Mouse (Mus musculus): ENCODE data around the gene Tubg1. TPM values are rescaled to one million over a fixed set of nuclear protein-coding genes. Genes with fewer than 3 reads are reported as not detected.
A peak's percentile ranks its signal among the peaks of the same experiment; 100 is the strongest.
"Not testable (repeated sequence)": the region's sequence is repeated elsewhere in the genome, so short reads cannot be mapped to it uniquely, and the experiment has no call there.

The Tubg1 gene
- total RNA-seq, 2 experiments from 2014 or later = 52.1 to 52.7 TPM

- DNase-seq (ENCODE audit: low spot score in 2 of 2); intact Hi-C loops (cut with DNase I): not testable (repeated sequence)
Measured at GRCm38 (mm10) chr11:101160981-101161505, 41.3 kb downstream of the Tubg1 start.

GRCm38 (mm10) chr11:101161551-101161950 lies 41.8 kb downstream of the Tubg1 start:
- DNase-seq (ENCODE audit: low spot score in 2 of 2) = no peak
- intact Hi-C loops (cut with DNase I) = no loop called here

- intact Hi-C loops (cut with DNase I) = no loop called here
- DNase-seq (ENCODE audit: low spot score in 2 of 2) = no peak
Measured at GRCm38 (mm10) chr11:101162301-101162700, 42.6 kb downstream of the Tubg1 start.

DNA sequence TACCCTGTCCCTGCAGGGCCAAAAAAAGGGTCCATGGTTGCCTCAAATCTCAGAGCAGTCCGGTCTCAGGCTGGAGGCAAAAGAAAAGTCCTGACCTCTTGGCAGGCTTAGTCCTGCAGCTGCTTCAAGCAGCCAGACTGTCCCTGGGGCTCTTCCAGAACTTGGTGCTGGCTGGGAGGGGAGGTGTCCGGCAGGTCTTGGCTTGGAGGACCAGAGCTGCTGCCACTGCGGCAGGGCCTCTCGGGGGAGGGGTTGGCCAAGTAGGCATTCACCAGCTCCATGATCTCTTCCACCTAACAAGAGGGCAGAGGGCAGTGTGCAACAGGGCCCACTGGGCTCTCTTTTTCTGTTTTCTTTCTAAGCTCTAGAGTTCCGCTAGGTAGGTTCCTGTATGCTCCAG lies 43.0 kb downstream of the Tubg1 start:
- DNase-seq (ENCODE audit: low spot score in 2 of 2) = peak in 1 of 2 experiments; percentile 40
- intact Hi-C loops (cut with DNase I) = no loop called here

- intact Hi-C loops (cut with DNase I) = no loop called here
- no peak for DNase-seq (ENCODE audit: low spot score in 2 of 2)
Measured at GRCm38 (mm10) chr11:101163476-101164350, 44.0 kb downstream of the Tubg1 start.

- no peak for DNase-seq (ENCODE audit: low spot score in 2 of 2)
- intact Hi-C loops (cut with DNase I) = no loop called here
Measured at GRCm38 (mm10) chr11:101164351-101164665, 44.6 kb downstream of the Tubg1 start.

- no peak for DNase-seq (ENCODE audit: low spot score in 2 of 2)
- intact Hi-C loops (cut with DNase I) = no loop called here
Measured at GRCm38 (mm10) chr11:101164677-101165580, 45.2 kb downstream of the Tubg1 start.

DNA sequence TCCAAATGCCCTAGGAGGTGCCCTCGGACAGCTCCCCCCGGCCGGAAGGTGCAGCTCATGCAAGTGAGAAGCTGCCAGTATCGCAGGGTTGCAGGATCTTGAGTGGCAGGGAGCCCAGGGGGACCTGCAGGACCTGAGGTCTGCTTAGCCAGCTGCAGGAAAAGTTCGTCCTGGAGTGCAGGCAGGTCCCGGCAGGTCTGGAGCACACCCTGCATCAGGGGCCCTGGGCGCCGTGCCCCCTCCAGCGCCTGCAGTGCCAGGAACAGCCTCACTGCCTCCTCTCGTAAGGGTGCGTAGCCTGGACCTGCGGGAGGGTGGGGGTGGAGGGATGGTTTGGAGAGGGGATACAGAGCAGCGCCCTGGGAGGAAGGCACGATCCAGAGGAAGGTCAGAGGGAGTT lies 46.6 kb downstream of the Tubg1 start:
- intact Hi-C loops (cut with DNase I) = no loop called here
- no peak for DNase-seq (ENCODE audit: low spot score in 2 of 2)

DNA sequence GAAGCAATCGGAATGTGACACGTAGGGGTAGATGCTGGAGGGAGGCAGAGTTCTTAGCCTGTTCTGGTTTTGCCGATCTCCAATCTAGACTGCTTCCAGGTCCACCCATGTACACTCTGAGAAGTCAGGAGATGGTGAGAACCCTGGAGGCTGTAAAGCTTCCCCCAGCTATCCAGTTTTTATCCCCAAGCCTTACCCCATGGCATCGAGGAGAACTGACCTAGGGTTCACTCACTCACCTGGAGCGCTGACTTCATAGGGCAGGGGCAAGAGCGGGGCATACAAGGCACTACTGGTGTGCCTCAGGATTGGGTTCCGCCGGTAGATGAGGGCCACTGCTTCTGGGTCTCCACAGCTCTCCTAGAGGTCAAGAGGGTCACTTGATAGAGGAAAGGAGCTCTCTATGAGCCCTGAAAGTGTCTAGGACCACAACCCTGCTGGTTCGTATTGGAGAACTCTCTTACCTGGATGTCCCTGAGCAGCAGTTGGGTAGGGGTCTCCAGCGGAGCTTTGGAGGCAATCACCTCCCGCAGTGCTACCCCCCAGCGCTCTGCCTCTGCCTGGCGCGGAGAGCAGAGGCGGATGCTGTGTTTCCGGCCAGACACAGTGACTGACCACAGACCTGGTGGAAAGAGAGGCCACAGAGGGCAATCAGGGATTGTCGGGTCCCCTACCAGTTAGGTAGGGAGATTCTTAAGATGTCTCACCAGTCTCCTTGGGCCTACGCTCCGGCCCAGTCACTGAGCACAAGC lies 47.6 kb downstream of the Tubg1 start:
- intact Hi-C loops (cut with DNase I) = no loop called here
- DNase-seq (ENCODE audit: low spot score in 2 of 2) = no peak

- intact Hi-C loops (cut with DNase I) = no loop called here
- DNase-seq (ENCODE audit: low spot score in 2 of 2) = no peak
Measured at GRCm38 (mm10) chr11:101167963-101168300, 48.2 kb downstream of the Tubg1 start.

GRCm38 (mm10) chr11:101168301-101168980 lies 48.7 kb downstream of the Tubg1 start:
- intact Hi-C loops (cut with DNase I) = no loop called here

DNA sequence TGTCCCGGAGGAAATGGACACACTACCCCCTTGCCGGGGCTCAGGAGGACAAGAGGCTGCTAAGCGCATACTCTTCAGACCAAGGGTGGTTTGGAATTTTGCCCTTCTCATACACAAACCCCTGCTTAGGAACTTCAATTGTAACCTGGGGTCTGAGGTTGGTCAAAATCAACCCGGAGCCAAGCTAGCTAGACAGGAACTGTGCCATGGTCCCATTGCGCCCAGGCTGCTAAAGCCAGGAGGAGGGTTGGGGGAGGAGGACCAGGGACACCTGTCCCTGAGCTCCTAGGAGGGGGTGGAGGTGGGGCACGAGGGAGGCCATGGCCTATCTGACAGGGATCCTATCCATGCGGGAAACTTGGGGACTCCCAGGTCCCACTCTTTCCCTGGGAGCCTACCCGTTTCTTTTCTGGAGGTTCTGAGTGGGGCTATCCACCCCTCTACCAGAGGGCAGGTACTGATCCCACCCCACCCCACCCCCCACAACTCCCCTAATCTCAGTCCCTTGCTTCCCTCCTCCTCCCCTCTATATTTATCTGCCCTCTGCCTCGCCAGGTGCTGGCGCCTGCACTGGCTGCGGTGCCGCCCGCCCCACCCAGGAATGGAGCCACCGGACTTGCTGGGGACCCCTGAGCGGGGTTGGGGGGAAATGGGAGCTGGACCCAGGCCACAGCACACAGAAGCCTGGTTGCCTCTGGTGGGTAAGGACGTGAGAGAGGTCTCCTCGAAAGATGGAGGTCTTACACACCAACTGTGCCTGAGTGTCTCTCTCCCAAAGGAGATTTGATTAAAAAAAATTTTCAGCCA lies 49.8 kb downstream of the Tubg1 start:
- DNase-seq (ENCODE audit: low spot score in 2 of 2) = no peak
- intact Hi-C loops (cut with DNase I) = loop anchor here (5.0 to 10.0 kb wide), 2 partner anchors 45 to 72 kb away; partner anchors contain the start of gene Psmc3ip

More at GRCm38 (mm10) chr11:101168301-101168980, 48.7 kb downstream of the Tubg1 start:
- no peak for DNase-seq (ENCODE audit: low spot score in 2 of 2)

DNA sequence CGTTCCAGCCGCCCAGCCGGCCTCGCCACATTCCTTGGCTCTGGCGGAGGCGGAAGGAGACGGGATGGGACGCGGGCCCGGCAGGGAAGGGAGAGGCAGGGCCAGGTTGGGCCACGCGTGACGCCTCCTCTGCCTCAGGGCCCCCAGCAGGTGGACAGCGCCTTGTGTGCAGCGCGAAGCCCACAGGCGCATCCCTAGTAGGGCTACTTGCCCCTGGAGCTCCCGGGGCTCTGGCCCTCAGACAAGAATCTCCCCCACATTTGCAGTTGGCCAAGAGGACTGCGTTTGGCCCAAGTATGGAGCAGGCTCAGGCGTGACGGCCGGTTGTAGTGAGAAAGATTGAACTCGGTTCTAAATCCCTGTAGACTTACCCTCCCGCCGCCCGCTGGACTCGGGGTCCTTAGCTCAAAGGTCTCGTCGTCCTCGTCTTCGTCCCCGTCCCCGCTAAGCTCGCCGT lies 50.6 kb downstream of the Tubg1 start, which contains the start of gene Cntnap1:
Cntnap1 (plus strand) TSS at position 170 of the 457 bp plus-strand sequence.
- no peak for DNase-seq (ENCODE audit: low spot score in 2 of 2)
- intact Hi-C loops (cut with DNase I) = loop anchor here (5.0 to 10.0 kb wide), 2 partner anchors 46 to 73 kb away; partner anchors contain the start of gene Psmc3ip

DNA sequence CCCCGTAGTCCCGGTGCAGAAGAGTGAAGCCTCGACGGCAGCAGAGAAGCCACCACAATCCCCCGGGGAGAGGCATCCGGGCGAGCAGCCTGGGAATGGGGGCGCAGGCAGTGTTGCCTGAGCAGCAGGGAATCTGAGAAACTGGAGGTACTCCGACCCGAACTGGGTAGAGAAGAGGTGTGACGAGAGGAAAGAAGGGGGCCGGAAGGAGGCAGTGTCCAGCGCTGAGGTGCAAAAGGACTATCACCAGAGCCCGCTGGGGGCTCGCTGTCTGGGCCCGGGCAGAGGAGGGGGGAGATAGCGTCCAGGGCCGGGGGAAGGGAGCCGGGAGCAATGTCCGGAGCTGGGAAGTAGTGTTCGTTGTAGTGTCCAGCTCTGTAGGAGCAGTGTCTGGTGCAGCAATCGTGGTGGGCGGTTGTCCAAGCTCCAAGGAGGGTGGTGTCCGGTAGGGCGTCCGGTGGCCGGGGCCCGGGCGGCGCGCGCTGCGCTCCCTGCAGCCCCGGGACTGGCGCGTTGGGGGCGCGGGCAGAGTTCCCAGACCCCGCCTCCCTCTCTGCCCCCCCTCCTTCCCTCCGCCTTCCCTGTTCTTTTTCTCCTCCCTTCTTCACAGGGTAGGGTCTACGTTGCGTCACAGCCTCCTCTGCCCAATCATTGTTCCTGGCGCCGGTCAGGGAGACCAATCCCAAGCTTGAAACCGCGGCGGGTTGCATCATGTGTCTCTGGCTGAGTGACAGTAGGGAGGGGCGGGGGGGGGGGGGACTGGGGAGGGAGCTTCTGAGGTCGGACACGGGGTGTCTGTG lies 51.3 kb downstream of the Tubg1 start, which contains the start of gene Plekhh3:
Plekhh3 (minus strand) TSS at position 541 of the 800 bp plus-strand sequence.
- peak; percentile 96 to 98 for DNase-seq (ENCODE audit: low spot score in 2 of 2)
- intact Hi-C loops (cut with DNase I) = loop anchor here (5.0 to 10.0 kb wide), 2 partner anchors 46 to 74 kb away; partner anchors contain the start of gene Psmc3ip

DNA sequence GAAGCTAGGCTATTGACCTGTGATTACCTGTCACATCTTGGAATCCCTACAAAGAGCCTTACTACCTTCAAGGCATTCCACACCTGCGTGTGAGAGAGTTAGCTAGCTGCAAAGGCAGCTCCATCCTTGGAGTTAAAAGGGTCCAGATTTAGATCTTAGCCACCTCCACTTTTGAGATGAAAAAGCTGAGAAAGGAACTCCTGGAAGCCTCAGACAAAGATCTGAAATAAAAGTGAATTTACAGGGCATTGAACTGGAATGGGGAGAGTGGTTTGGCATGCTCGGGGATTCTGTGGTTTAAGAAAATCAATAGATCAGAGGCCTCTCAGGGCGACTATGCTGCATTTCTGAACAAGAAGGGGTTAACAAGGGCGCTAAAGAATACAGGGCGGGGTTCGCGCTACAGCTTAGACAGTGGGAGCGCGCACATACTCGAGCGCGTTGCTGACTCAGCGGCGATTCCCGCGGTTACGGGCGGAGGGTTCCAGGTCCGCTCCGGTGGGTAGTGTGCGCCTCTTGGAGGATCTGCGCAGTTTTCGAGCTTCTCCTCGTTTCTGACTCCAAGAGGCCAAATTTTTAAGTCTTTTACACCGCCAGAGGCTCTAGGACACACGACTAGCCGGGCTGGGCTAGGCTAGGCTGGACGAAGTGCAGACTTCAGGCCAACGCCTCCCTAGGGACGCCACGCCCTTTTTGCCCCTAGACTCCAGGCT lies 52.1 kb downstream of the Tubg1 start:
- peak; percentile 75 to 76 for DNase-seq (ENCODE audit: low spot score in 2 of 2)
- intact Hi-C loops (cut with DNase I) = loop anchor here (5.0 to 10.0 kb wide), 2 partner anchors 47 to 75 kb away; partner anchors contain the start of gene Psmc3ip

- DNase-seq (ENCODE audit: low spot score in 2 of 2) = no peak
- intact Hi-C loops (cut with DNase I) = loop anchor here (5.0 to 10.0 kb wide), 2 partner anchors 48 to 75 kb away; partner anchors contain the start of gene Psmc3ip
Measured at GRCm38 (mm10) chr11:101172434-101172815, 52.7 kb downstream of the Tubg1 start.

All from left cerebral cortex, postnatal 14 days (tissue).